Mouse (Mus musculus): ENCODE data around the gene Serpinb3d. TPM values are rescaled to one million over a fixed set of nuclear protein-coding genes. Genes with fewer than 3 reads are reported as not detected.
"Not testable (repeated sequence)": the region's sequence is repeated elsewhere in the genome, so short reads cannot be mapped to it uniquely, and the experiment has no call there.

Gene Serpinb3d
- not detected in 2 replicates for polyA plus RNA-seq (2015; fragmentation: Nextera tagmentation; extraction: Ambion mirVana)

- Histone ChIP-seq H3K9ac (no peak within 1 kb of the TSS), H3K9me3 (replicated peaks) (no peaks in the 10 kb centered on the region)
- no peak for ATAC-seq (ENCODE audit: insufficient read depth)
Measured at GRCm38 (mm10) chr1:107083406-107083805, at the start of gene Serpinb3d. Serpinb3d (minus strand) TSS chr1:107083506.

DNA sequence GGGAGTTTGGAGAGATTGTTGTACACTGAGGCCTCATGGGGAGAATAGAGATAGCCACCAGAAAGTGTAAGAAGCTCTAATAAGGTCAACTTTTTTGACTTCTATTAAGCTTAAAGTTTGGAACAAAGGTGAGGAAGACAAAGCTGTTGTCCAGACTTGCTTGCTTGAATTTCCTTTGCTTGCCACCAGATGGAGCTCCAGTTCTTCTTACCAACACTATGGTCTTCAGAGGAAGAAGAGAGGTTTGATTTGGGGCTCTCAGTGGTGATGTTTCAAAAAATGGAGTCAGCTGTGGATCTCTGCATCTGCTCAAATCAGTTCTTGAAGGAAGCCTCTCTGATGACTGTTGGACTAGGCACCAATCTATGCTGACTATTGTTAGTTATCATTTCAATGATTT, 44.1 kb upstream of the Serpinb3d start:
- not testable (repeated sequence) for H3K4me1 ChIP-seq (replicated peaks); ATAC-seq (ENCODE audit: insufficient read depth); H3K36me3 ChIP-seq (replicated peaks)

More at GRCm38 (mm10) chr1:107083406-107083805, at the start of gene Serpinb3d:
- H3K4me2 ChIP-seq, result no peak within 1 kb of the TSS
- no peaks in the 10 kb centered on the region for H3K27me3 ChIP-seq
- no peaks in the 10 kb centered on the region for H3K36me3 ChIP-seq (replicated peaks)
- no peak within 1 kb of the TSS for H3K4me3 ChIP-seq (replicated peaks)
- no peak within 1 kb of the TSS for H3K27ac ChIP-seq (replicated peaks)
- H3K4me1 ChIP-seq (replicated peaks), result no peaks in the 10 kb centered on the region

GRCm38 (mm10) chr1:107098417-107098816, 15.1 kb upstream of the Serpinb3d start:
- no peak for ATAC-seq (ENCODE audit: insufficient read depth)
- Histone ChIP-seq H3K9me3 (replicated peaks) (no peaks in the 10 kb centered on the region), H3K27ac (replicated peaks) (no peak overlapping the region), H3K4me2 (no peak overlapping the region), H3K36me3 (replicated peaks) (no peaks in the 10 kb centered on the region), H3K9ac (no peak overlapping the region), H3K4me1 (replicated peaks) (no peaks in the 10 kb centered on the region), H3K4me3 (replicated peaks) (no peak overlapping the region), H3K27me3 (no peaks in the 10 kb centered on the region)
- WGBS (ENCODE audit: insufficient replicate concordance), result 53% methylated on average over 2 of the region's 2 CpGs

More for the DNA sequence above, 44.1 kb upstream of the Serpinb3d start:
- not testable (repeated sequence) for H3K27ac ChIP-seq (replicated peaks); H3K4me2 ChIP-seq; H3K9me3 ChIP-seq (replicated peaks); H3K9ac ChIP-seq; H3K4me3 ChIP-seq (replicated peaks); H3K27me3 ChIP-seq

- no peak within 1 kb of the TSS for H3K9ac ChIP-seq
- no peaks in the 10 kb centered on the region for H3K9me3 ChIP-seq (replicated peaks)
- ATAC-seq (ENCODE audit: insufficient read depth), result no peak
- H3K4me2 ChIP-seq, result no peak within 1 kb of the TSS
- no peaks in the 10 kb centered on the region for H3K27me3 ChIP-seq
- 56% methylated on average over 1 of the region's 1 CpGs for WGBS (ENCODE audit: insufficient replicate concordance)
- no peak within 1 kb of the TSS for H3K27ac ChIP-seq (replicated peaks)
- no peak within 1 kb of the TSS for H3K4me3 ChIP-seq (replicated peaks)
- H3K36me3 ChIP-seq (replicated peaks), result no peaks in the 10 kb centered on the region
- H3K4me1 ChIP-seq (replicated peaks), result no peaks in the 10 kb centered on the region
Measured at GRCm38 (mm10) chr1:107052203-107052602, 31.1 kb downstream of the Serpinb3d start, which contains the start of gene Serpinb3a. Serpinb3a (minus strand) TSS chr1:107052303.

GRCm38 (mm10) chr1:107034236-107034635, 49.1 kb downstream of the Serpinb3d start:
- H3K27me3 ChIP-seq; H3K27ac ChIP-seq (replicated peaks); H3K4me2 ChIP-seq; H3K9ac ChIP-seq; H3K4me3 ChIP-seq (replicated peaks); H3K36me3 ChIP-seq (replicated peaks); ATAC-seq (ENCODE audit: insufficient read depth); H3K9me3 ChIP-seq (replicated peaks); H3K4me1 ChIP-seq (replicated peaks): not testable (repeated sequence)
- WGBS (ENCODE audit: insufficient replicate concordance), result 59% methylated on average over 3 of the region's 3 CpGs

Other genes with a start within 250 kb of the Serpinb3d start
- 0.05 TPM in 1 of 2 replicates, not detected in the other for gene Serpinb5, start 222.3 kb downstream of the Serpinb3d start, polyA plus RNA-seq (2015; fragmentation: Nextera tagmentation; extraction: Ambion mirVana)
- 0.07 TPM in 1 of 2 replicates, not detected in the other for gene Serpinb12, start 149.1 kb downstream of the Serpinb3d start, polyA plus RNA-seq (2015; fragmentation: Nextera tagmentation; extraction: Ambion mirVana)
- gene Serpinb13, start 102.5 kb downstream of the Serpinb3d start, polyA plus RNA-seq (2015; fragmentation: Nextera tagmentation; extraction: Ambion mirVana), result not detected in 2 replicates
- gene Serpinb3a, start 31.2 kb downstream of the Serpinb3d start, polyA plus RNA-seq (2015; fragmentation: Nextera tagmentation; extraction: Ambion mirVana), result not detected in 2 replicates
- gene Serpinb3b, start 194.9 kb upstream of the Serpinb3d start, polyA plus RNA-seq (2015; fragmentation: Nextera tagmentation; extraction: Ambion mirVana), result not detected in 2 replicates
- not detected in 2 replicates for gene Serpinb3c, start 194.9 kb upstream of the Serpinb3d start, polyA plus RNA-seq (2015; fragmentation: Nextera tagmentation; extraction: Ambion mirVana)

Measured in liver, embryonic 15.5 days (tissue).